Mouse (Mus musculus) myocyte (in vitro differentiated cells): ENCODE data around the gene Paxx.

Experiments
- E2F4 ChIP-seq: IDR thresholded peaks from one replicate; pipeline ENCODE4 v1.6.1; 2011; ENCODE audit warnings: mild to moderate bottlenecking, control low read depth, moderate library complexity; ENCODE audit not compliant: insufficient read depth
- MAX ChIP-seq: IDR thresholded peaks from one replicate; pipeline ENCODE4 v1.6.1; 2011; ENCODE audit warnings: low read depth, mild to moderate bottlenecking, control low read depth
- MYOG ChIP-seq, 3 experiments: IDR thresholded peaks; one replicate each; pipeline ENCODE4 v1.6.1; 2011; ENCODE audit warnings: control low read depth in 2 of 3, low read depth in 2 of 3, mild to moderate bottlenecking in 2 of 3; ENCODE audit not compliant: insufficient read length in 2 of 3, control insufficient read depth in 1 of 3, insufficient read depth in 1 of 3
- POLR2A ChIP-seq: IDR thresholded peaks from one replicate; pipeline ENCODE4 v1.6.1; 2011; ENCODE audit warnings: low read depth, mild to moderate bottlenecking, control low read depth, moderate library complexity; ENCODE audit not compliant: insufficient read length
- POLR2AphosphoS2 ChIP-seq: IDR thresholded peaks from one replicate; pipeline ENCODE4 v1.6.1; 2011; ENCODE audit warnings: low read depth, control low read depth; ENCODE audit not compliant: insufficient read length
- SRF ChIP-seq: IDR thresholded peaks from one replicate; pipeline ENCODE4 v1.6.1; 2011; ENCODE audit warnings: low read depth; ENCODE audit not compliant: control insufficient read depth, insufficient read length
- TCF12 ChIP-seq: IDR thresholded peaks from one replicate; pipeline ENCODE4 v1.6.1; 2011; ENCODE audit warnings: mild to moderate bottlenecking, control low read depth; ENCODE audit not compliant: poor library complexity, insufficient read depth, severe bottlenecking
- TCF3 ChIP-seq: IDR thresholded peaks from one replicate; pipeline ENCODE4 v1.6.1; 2011; ENCODE audit warnings: low read depth, control low read depth; ENCODE audit not compliant: insufficient read length
- USF1 ChIP-seq: IDR thresholded peaks from one replicate; pipeline ENCODE4 v1.6.1; 2011; ENCODE audit warnings: low read depth, mild to moderate bottlenecking, control low read depth, moderate library complexity

DNA sequence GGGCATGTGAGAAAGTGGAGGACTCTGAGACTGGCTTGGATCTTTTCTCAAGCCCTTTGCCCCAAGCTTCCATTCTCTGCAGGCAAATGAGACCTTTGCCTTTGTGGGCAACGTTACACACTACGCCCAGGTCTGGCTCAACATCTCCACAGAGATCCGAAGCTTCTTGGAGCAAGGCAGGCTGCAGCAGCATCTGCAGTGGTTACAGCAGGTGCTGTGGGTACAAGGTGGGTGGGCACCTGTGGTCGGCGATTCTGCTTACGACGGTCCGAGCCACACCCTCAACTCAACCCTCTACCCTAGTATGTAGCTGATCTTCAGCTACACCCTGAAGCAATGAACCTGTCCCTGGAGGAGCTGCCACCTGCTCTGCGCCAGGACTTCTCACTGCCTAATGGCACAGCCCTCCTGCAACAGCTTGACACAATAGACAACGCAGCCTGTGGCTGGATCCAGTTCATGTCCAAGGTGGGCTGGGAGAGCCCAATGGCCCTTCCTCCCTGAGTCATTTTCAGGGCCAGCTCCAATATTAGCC, 24.5 kb downstream of the Paxx start:
- TF ChIP-seq USF1 (no peak), POLR2A (no peak), SRF (no peak), TCF3 (no peak), MAX (no peak), E2F4 (no peak), MYOG (IDR thresholded peaks at IDR 0.05; ENCODE audit: control insufficient read depth in 1 of 3, insufficient read depth in 1 of 3, insufficient read length in 2 of 3, low read depth in 2 of 3) (peak in 1 of 3 experiments; percentile 39), POLR2AphosphoS2 (no peak), TCF12 (no peak)
